Mouse (Mus musculus) gastrocnemius, postnatal 36 days (tissue): Measurements from ENCODE around the gene Trim40. TPM values are rescaled to one million over a fixed set of nuclear protein-coding genes. Genes with fewer than 3 reads are reported as not detected.
"Not testable (repeated sequence)": the region's sequence is repeated elsewhere in the genome, so short reads cannot be mapped to it uniquely, and the experiment has no call there.

Source experiments
- DNase-seq, 2 experiments: peaks; one replicate each; pipeline ENCODE4 v3.0.0; 2022
- intact Hi-C: fragments of 180-260 bp; cut with DNase I; formaldehyde crosslinking; loops from one replicate; pipeline ENCODE4 v1.15.1; 2025
- total RNA-seq, 2 experiments: library from RNA; stranded (reverse); gene quantifications; 2 replicates each; pipeline ENCODE4 v1.2.3; 2021

The Trim40 gene
- total RNA-seq, 2 experiments from 2014 or later = not detected

DNA sequence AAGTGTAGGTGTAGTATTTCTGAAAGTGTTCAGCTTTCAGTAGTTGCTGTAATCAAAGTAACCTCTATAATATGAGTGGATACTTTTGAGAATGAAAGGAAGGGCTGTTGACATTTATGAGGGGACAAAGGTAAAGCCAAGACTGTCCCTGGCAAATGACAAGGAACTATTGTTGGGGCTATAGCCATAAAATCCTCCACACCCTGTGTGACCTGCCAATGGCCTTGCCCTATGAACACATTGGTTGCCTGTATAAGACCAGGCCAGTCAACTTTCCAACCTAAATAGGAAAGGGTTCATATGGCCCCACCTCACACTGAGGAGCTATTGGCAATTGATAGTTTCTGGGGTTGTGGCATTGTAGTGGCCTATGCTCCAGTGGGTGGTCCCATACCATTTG lies 7.1 kb upstream of the Trim40 start:
- intact Hi-C loops = no loop called here
- no peak for DNase-seq

DNA sequence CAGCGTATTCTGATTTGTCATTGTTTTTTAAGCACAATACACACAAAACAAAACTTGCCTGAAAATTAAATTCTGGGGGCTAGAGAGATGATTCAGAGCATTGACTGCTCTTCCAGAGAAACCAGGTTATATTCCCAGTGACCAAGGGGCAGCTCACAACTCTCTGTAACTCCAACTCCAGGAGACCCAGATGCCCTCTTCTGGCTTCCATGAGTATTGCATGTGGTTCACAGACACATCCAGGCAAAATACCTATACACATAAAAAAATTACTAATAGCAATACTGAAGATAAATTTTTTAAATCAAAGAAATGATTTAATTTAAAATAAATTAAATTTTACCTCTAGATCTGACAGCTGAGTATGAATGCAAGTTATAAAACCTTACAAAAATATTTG lies 6.7 kb upstream of the Trim40 start:
- DNase-seq = no peak
- intact Hi-C loops = no loop called here

- intact Hi-C loops = no loop called here
- no peak for DNase-seq
These were observed 3.5 kb upstream of the Trim40 start for GRCm38 (mm10) chr17:36893387-36893786.

GRCm38 (mm10) chr17:36892362-36892761 lies 2.4 kb upstream of the Trim40 start:
- intact Hi-C loops = no loop called here
- DNase-seq = no peak

DNA sequence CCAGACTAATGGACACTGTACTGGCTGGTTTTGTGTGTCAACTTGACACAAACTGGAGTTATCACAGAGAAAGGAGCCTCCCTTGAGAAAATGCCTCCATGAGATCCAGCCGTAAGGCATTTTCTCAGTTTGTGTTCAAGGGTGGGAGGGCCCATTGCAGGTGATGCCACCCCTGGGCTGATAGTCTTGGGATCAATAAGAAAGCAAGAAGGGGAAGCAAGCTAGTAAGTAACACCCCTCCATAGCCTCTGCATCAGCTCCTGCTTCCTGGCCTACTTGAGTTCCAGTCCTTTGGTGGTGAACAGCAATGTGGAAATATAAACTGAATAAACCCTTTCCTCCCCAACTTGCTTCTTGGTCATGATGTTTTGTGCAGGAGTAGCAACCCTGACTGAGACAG lies 1.6 kb upstream of the Trim40 start:
- intact Hi-C loops = not testable (repeated sequence)

GRCm38 (mm10) chr17:36885132-36885790 lies 4.7 kb downstream of the Trim40 start:
- intact Hi-C loops = no loop called here
- no peak for DNase-seq

More for the DNA sequence above, 1.6 kb upstream of the Trim40 start:
- not testable (repeated sequence) for DNase-seq

- intact Hi-C loops = no loop called here
- no peak for DNase-seq
These were observed 6.6 kb downstream of the Trim40 start for GRCm38 (mm10) chr17:36883350-36883749.

- no peak for DNase-seq
- intact Hi-C loops = no loop called here
These were observed 15.3 kb downstream of the Trim40 start for GRCm38 (mm10) chr17:36874636-36875035.

DNA sequence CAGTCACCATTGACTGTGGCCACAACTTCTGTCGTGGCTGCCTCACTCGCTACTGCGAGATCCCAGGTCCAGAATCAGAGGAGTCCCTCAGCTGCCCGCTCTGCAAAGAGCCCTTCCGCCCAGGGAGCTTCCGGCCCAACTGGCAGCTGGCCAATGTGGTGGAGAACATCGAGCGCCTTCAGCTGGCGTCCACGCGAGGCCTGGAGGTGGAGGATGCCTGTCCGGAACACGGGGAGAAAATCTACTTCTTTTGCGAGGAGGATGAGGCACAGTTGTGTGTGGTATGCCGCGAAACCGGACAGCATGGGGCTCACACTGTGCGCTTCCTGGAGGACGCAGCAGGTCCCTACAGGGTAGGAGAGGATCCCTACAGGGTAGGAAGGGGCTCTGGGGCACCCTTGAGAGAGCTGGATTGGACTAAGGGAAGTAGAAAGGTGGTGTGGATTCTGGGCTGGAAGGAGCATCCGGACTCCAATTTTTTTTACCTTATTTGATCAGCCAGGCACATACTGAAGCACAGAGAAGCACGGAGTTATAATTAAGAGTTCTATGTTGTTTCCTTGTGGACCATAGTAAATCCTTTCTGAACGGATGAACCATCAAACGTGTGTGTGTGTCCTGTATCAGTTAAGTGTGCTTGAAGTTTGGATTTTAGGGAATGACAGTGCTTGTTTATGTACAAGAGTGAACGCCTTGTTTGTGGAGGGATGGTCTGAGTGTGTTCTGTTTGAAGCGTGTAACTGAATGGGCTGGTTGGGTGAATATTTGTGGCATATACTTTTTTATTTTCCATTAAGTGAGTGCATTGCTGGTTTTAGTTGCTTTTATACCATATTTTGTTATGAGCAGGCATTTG lies 19.7 kb downstream of the Trim40 start:
- DNase-seq = no peak
- intact Hi-C loops = no loop called here

DNA sequence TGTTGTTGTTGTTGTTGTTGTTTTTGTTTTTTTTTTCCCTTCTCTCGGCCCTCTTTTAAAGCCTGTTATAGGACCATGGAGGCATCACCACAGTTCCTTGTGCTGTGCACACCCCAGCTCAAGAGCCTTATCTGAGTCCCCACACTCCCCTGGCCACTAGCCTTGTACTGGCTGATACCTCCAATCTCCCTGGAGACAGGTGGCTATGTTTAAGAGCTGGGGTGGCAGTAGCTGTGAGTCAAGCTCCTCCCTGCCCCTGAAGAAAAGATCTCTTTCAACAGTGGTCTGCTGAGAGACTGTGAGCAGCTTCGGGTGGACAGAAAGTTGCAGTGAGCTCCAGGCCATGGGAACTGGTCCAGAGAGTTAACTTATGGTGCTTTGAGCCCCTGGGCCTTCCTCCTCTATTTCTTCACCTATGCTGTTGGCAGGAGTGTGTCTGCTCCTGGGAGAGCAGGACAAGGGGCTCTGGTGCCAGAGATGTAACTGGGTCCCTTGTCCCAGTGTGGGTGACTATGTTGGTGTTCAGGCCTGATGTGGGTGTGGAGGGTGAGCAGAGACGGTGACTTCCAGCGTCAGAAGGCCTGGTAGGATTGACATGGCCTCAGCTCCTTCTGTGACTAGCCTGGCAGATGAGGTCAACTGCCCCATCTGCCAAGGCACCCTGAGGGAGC lies 20.5 kb downstream of the Trim40 start, which contains the start of gene Trim10:
Trim10 (plus strand) TSS at position 291 of the 671 bp plus-strand sequence.
- intact Hi-C loops = no loop called here
- DNase-seq = no peak

DNA sequence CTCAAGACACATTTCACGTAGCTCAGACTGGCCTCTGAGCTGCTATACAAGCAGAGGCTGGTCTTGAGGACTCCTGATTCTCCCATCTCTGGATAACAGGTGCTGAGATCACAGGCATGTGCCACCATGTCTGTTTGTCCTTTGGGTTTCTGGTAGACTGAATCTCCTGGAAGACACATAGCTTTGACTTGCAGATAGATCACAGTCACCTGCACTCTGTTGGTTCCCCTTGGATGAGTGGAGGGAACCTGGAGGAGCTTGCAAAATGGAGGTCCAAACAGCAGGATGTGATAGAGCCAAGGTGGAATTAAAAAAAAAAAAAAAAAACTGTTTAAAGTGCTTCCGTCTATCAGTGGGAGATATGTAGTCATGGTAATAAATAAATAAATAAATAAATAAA lies 21.1 kb downstream of the Trim40 start:
- intact Hi-C loops = no loop called here
- DNase-seq = no peak

- no peak for DNase-seq
- intact Hi-C loops = no loop called here
These were observed 23.0 kb downstream of the Trim40 start, which contains the start of gene Trim15 for GRCm38 (mm10) chr17:36866719-36867527. Gene Trim15 (minus strand): TSS chr17:36867210.

DNA sequence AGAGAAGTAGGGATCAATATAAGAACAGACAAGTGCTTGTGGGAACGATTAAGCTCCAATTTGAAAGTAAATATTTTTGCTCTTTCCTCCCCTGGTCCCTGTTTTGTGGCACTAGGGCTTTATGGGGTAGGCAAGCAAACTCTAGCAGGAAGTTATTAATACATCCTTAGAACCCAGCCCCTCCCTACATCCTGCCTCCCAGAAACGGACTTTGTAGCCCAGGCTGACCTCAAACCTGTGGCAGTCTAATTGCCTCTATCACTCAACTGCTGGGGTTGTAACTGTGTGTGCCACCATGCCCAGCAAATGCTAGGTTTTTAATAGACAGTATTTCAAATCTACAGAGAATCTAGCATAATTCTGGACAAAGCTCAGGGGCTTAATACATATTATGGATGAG lies 28.2 kb downstream of the Trim40 start:
- no peak for DNase-seq
- intact Hi-C loops = no loop called here

DNA sequence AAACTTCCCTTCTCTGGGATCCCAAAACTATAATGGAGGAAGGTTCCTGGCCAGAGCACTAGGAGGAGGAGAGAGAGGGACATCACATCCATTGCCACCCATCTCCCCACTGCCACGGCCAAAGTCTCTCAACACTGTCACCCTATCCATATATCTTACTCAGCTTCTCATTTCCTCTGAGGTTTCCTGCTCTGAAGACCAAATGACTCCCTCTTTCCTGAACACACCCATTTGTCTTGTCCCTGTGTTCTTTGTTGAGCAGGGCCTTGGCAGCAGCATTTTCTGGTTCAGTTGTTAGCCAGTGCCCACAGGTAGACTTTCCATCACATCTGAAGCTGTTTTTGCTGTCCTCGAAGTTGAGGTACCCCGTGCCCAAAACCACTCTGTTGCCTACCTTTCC lies 31.7 kb downstream of the Trim40 start:
- intact Hi-C loops = no loop called here
- no peak for DNase-seq

GRCm38 (mm10) chr17:36856236-36856635 lies 33.7 kb downstream of the Trim40 start:
- intact Hi-C loops = no loop called here
- DNase-seq = no peak

- intact Hi-C loops = no loop called here
- DNase-seq = no peak
These were observed 34.4 kb downstream of the Trim40 start for GRCm38 (mm10) chr17:36855484-36855883.

DNA sequence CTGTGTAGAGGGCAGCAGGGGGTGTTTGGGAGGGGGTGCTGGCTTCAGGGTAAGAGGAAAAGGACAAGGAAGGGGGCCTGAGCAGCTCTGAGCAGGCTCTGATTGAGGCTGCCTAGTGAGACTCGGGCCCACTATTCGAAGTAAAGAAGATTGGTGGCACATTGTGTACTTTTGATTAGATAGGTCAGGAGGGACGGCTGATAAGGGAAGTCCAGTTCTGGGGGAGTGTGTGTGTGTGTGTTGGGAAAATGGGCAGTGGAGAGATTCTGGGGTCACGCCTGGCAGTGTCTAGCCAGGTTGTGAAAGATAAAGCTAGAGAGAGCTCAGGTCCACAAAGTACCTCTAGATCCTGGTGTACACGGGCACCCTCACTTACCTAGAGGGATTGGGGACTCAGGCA lies 38.3 kb downstream of the Trim40 start:
- intact Hi-C loops = no loop called here
- no peak for DNase-seq

DNA sequence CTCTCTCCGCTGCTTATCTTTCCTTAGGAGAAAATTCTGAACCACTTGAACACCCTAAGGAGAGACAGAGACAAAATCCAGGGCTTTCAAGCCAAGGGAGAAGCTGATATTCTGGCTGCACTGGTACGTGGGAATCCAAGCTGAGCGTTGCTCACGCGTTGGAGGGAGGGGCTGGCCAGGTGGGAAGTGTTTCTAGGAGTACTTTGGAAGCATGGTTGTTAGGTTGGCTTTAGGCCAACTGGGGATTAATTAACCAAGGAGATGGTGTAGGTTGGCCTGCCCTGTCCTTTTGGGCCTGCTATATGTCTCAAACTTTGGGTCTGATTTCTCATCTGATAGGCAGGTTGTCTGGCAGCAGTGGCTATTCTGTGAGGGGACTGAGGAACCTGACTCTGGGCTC lies 38.7 kb downstream of the Trim40 start:
- DNase-seq = no peak
- intact Hi-C loops = no loop called here

DNA sequence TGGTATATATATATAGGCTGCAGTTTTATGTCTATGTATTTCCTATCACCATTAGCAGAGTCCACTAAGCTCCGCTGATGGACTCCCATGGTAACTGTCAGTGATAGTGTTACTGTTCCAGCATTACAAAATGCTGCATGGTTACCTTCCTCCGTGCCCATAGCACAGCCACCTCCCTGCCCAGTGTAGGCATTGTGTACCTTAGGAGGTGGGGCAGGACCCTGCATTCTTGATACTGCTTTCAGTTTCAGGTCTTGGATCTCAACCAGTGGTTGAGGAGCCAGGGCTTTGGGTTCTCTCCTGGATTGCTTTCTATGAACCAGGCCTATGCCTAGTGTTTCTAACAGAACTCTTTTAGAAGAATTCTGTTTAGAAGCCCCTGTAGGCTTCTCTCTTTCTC lies 39.9 kb downstream of the Trim40 start:
- intact Hi-C loops = no loop called here
- no peak for DNase-seq

- intact Hi-C loops = no loop called here
- no peak for DNase-seq
These were observed 41.0 kb downstream of the Trim40 start for GRCm38 (mm10) chr17:36848911-36849310.

DNA sequence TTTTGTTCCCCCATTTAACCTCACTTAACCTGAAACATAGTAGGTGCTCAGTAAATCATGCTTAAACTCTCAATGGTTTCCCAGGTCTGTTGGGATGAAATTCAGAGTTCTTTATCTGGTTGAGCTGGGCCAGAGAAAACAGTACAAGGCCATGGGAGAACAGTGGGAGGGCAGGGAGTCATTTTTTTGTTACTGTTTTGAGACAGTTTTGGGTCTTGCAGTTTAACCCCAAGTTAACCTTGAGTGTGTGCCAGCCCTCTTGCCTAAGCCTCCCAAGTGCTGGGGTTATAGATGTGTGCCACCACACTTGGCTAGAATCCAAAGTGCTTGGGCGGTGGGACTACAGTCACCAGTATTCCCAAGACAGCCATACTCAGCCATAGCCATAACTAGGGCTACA lies 45.2 kb downstream of the Trim40 start:
- intact Hi-C loops = no loop called here

More for the DNA sequence above, 45.2 kb downstream of the Trim40 start:
- no peak for DNase-seq
